Mouse (Mus musculus): ENCODE measurements around the gene Rreb1. TPM values are rescaled to one million over a fixed set of nuclear protein-coding genes. Genes with fewer than 3 reads are reported as not detected.

Gene Rreb1
- total and polyA plus RNA-seq, 2 experiments from 2014 or later, result 8.7 to 21.2 TPM

DNA sequence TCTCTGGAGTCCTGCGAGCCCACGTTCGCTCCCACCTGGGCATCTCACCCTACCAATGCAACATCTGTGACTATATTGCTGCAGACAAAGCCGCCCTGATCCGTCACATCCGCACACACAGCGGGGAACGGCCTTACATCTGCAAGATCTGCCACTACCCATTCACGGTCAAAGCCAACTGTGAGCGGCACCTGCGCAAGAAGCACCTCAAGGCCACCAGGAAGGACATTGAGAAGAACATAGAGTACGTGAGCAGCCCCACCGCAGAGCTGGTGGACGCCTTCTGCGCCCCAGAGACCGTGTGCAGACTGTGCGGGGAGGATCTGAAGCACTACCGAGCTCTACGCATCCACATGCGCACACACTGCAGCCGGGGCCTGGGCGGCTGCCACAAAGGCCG is 152.4 kb downstream of the Rreb1 start:
- Histone ChIP-seq H3K27ac (ENCODE audit: low read depth) (no peak overlapping the region), H3K4me2 (ENCODE audit: low read depth, low read length) (no peak overlapping the region), H3K9me3 (replicated peaks; ENCODE audit: control insufficient read depth, low read length) (no peaks in the 10 kb centered on the region), H3K4me1 (ENCODE audit: control insufficient read depth, insufficient read depth) (peaks cover 16% of the 10 kb centered on the region), H3K36me3 (replicated peaks; ENCODE audit: control insufficient read depth, insufficient read depth, low read length) (peaks cover 86% of the 10 kb centered on the region), H3K9ac (replicated peaks; ENCODE audit: low read depth, low read length) (no peak overlapping the region), H3K4me3 (ENCODE audit: low read depth, low read length) (no peak overlapping the region), H3K27me3 (ENCODE audit: control insufficient read depth, insufficient read depth, low read length) (no peaks in the 10 kb centered on the region)
- DNase-seq (ENCODE audit: low spot score) (no peak), ATAC-seq (ENCODE audit: insufficient read depth, low read depth) (no peak)
- TF ChIP-seq CTCF (IDR thresholded peaks at IDR 0.05; ENCODE audit: low read depth) (no peak), EP300 (IDR thresholded peaks at IDR 0.05; ENCODE audit: low read depth) (no peak)
- WGBS, result 95% methylated on average over 23 of the region's 23 CpGs

DNA sequence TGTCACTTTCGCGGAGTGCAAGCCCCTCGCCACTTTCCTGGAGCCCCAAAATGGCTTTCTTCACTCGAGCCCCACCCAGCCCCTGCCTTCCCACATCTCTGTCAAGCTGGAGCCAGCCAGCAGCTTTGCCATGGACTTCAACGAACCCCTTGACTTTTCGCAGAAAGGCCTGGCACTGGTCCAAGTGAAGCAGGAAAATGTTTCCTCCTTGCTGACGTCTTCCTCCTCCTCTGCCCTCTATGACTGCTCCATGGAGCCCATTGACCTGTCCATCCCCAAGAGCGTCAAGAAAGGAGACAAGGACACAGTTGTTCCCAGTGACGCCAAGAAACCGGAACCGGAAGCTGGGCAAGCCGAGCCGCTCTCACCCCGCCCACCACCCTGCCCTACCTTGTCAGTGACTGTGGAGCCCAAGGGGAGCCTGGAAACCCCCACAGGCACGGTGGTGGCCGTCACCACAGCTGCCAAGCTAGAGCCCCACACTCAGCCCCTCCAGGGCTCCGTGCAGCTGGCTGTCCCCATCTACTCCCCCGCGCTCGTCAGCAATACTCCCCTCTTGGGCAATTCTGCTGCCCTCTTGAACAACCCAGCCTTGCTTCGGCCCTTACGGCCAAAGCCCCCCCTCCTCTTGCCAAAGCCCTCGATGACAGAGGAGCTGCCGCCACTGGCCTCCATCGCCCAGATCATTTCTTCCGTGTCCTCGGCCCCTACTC is 153.2 kb downstream of the Rreb1 start:
- DNase-seq (ENCODE audit: low spot score) (no peak), ATAC-seq (ENCODE audit: insufficient read depth, low read depth) (no peak)
- Histone ChIP-seq H3K27me3 (ENCODE audit: control insufficient read depth, insufficient read depth, low read length) (no peaks in the 10 kb centered on the region), H3K9me3 (replicated peaks; ENCODE audit: control insufficient read depth, low read length) (no peaks in the 10 kb centered on the region), H3K4me1 (ENCODE audit: control insufficient read depth, insufficient read depth) (peaks cover 10% of the 10 kb centered on the region), H3K4me3 (ENCODE audit: low read depth, low read length) (no peak overlapping the region), H3K9ac (replicated peaks; ENCODE audit: low read depth, low read length) (no peak overlapping the region), H3K27ac (ENCODE audit: low read depth) (no peak overlapping the region), H3K36me3 (replicated peaks; ENCODE audit: control insufficient read depth, insufficient read depth, low read length) (peaks cover 84% of the 10 kb centered on the region), H3K4me2 (ENCODE audit: low read depth, low read length) (no peak overlapping the region)
- WGBS, result 72% methylated on average over 27 of the region's 27 CpGs
- TF ChIP-seq EP300 (IDR thresholded peaks at IDR 0.05; ENCODE audit: low read depth), result no peak

DNA sequence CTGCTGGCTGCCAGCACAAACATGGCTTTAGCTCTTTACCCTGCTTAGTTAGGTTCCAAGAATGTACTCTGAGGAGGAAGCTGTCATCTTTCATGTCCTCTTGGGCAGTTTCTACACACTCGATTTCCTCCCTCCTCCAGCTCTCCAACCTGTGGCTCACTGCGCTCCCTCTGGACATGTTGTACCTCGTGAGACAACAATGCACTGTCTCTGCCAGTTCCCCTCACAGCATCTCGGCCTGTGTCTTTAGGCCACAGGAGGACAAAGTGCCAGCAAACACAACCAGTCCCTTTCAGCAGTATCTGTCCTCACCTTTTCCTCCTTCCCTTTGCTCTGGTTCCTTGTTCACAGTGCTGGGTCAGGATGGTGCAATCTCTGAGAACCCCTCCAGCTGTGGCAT is 155.9 kb downstream of the Rreb1 start:
- 52% methylated on average over 4 of the region's 4 CpGs for WGBS
- Histone ChIP-seq H3K4me3 (ENCODE audit: low read depth, low read length) (no peak overlapping the region), H3K4me1 (ENCODE audit: control insufficient read depth, insufficient read depth) (peaks cover 7% of the 10 kb centered on the region), H3K36me3 (replicated peaks; ENCODE audit: control insufficient read depth, insufficient read depth, low read length) (peaks cover 72% of the 10 kb centered on the region), H3K9me3 (replicated peaks; ENCODE audit: control insufficient read depth, low read length) (no peaks in the 10 kb centered on the region), H3K27ac (ENCODE audit: low read depth) (peak overlapping the region; percentile 81), H3K4me2 (ENCODE audit: low read depth, low read length) (no peak overlapping the region), H3K27me3 (ENCODE audit: control insufficient read depth, insufficient read depth, low read length) (no peaks in the 10 kb centered on the region), H3K9ac (replicated peaks; ENCODE audit: low read depth, low read length) (no peak overlapping the region)
- DNase-seq (ENCODE audit: low spot score) (peak; percentile 26), ATAC-seq (ENCODE audit: insufficient read depth, low read depth) (no peak)
- TF ChIP-seq EP300 (IDR thresholded peaks at IDR 0.05; ENCODE audit: low read depth) (no peak), CTCF (IDR thresholded peaks at IDR 0.05; ENCODE audit: low read depth) (peak; percentile 23; the same call in 1 of the 2 replicates)

DNA sequence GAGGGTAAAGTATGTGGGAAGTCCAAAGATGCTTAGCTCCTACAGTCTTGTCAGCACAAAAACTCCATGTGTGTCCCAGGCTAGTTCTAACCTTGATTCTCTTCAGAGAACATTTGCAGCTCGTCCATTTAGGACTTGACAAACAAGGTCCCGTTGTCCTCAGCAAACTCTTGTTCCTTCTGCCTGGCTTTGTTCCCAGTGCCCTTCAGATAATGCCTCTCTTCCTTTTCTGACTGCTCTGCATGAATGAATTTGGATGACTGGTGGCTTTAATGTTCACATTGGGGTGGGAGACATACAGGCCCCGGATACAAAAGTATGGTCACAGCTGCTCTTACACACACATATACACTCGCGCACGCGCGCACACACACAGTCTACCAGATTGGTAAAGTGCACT is 156.7 kb downstream of the Rreb1 start:
- Histone ChIP-seq H3K4me1 (ENCODE audit: control insufficient read depth, insufficient read depth) (peaks cover 7% of the 10 kb centered on the region), H3K27ac (ENCODE audit: low read depth) (peak overlapping the region; percentile 81), H3K4me2 (ENCODE audit: low read depth, low read length) (no peak overlapping the region), H3K27me3 (ENCODE audit: control insufficient read depth, insufficient read depth, low read length) (no peaks in the 10 kb centered on the region), H3K9ac (replicated peaks; ENCODE audit: low read depth, low read length) (no peak overlapping the region), H3K9me3 (replicated peaks; ENCODE audit: control insufficient read depth, low read length) (no peaks in the 10 kb centered on the region), H3K4me3 (ENCODE audit: low read depth, low read length) (no peak overlapping the region), H3K36me3 (replicated peaks; ENCODE audit: control insufficient read depth, insufficient read depth, low read length) (peaks cover 68% of the 10 kb centered on the region)
- TF ChIP-seq EP300 (IDR thresholded peaks at IDR 0.05; ENCODE audit: low read depth) (0 out of 2 replicates have a peak, but pooled peaks have one; percentile 27), CTCF (IDR thresholded peaks at IDR 0.05; ENCODE audit: low read depth) (no peak)
- DNase-seq (ENCODE audit: low spot score) (peak; percentile 84), ATAC-seq (ENCODE audit: insufficient read depth, low read depth) (peak; percentile 74)
- 56% methylated on average over 8 of the region's 8 CpGs for WGBS

DNA sequence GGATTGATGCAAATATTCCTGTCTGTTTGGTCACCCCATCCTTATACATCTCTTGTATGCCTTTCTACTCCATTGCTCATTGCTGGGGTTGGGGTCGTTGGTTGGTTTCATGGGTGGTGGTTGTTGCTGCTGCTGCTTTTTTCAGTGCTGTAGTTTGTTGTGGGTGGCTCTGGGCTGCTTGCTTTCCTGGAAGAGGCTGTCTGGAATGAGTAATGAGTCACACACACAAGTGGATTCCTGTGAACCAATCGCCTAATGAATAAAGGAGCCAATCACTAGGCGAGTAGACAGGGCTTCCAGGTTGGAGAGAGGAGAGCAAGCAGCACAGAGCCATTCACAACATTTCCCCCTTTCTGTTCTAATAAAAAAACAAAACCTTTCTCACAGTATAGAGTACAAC is 158.2 kb downstream of the Rreb1 start:
- Histone ChIP-seq H3K36me3 (replicated peaks; ENCODE audit: control insufficient read depth, insufficient read depth, low read length) (peaks cover 55% of the 10 kb centered on the region), H3K4me3 (ENCODE audit: low read depth, low read length) (no peak overlapping the region), H3K27ac (ENCODE audit: low read depth) (no peak overlapping the region), H3K9me3 (replicated peaks; ENCODE audit: control insufficient read depth, low read length) (no peaks in the 10 kb centered on the region), H3K4me1 (ENCODE audit: control insufficient read depth, insufficient read depth) (peaks cover 7% of the 10 kb centered on the region), H3K4me2 (ENCODE audit: low read depth, low read length) (no peak overlapping the region), H3K9ac (replicated peaks; ENCODE audit: low read depth, low read length) (no peak overlapping the region), H3K27me3 (ENCODE audit: control insufficient read depth, insufficient read depth, low read length) (no peaks in the 10 kb centered on the region)
- ATAC-seq (ENCODE audit: insufficient read depth, low read depth) (no peak), DNase-seq (ENCODE audit: low spot score) (no peak)
- TF ChIP-seq EP300 (IDR thresholded peaks at IDR 0.05; ENCODE audit: low read depth), result no peak
- TF ChIP-seq CTCF (IDR thresholded peaks at IDR 0.05; ENCODE audit: low read depth), result no peak
- 81% methylated on average over 3 of the region's 3 CpGs for WGBS

DNA sequence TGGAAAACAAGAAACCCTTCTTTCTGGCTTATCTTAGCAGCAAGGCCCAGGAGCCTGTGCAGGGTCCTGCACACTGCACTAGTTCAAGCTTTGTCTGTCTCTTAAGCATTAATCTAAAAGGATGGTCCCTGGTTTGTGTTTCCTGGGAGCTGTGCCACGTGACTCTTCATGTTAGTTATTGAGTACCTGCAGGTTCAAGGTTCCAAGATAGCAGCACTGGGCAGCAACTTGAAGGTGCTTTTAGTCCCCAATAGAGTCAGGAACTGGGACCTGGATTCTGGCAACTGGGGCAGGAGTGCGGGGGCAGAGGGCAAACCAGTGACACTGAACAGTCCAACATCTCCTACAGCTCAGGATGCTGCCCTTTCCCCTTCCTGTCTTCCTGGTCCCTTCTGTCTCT is 162.0 kb downstream of the Rreb1 start:
- Histone ChIP-seq H3K9ac (replicated peaks; ENCODE audit: low read depth, low read length) (no peak overlapping the region), H3K4me3 (ENCODE audit: low read depth, low read length) (no peak overlapping the region), H3K36me3 (replicated peaks; ENCODE audit: control insufficient read depth, insufficient read depth, low read length) (peaks cover 33% of the 10 kb centered on the region), H3K9me3 (replicated peaks; ENCODE audit: control insufficient read depth, low read length) (no peaks in the 10 kb centered on the region), H3K4me2 (ENCODE audit: low read depth, low read length) (no peak overlapping the region), H3K27me3 (ENCODE audit: control insufficient read depth, insufficient read depth, low read length) (no peaks in the 10 kb centered on the region), H3K27ac (ENCODE audit: low read depth) (no peak overlapping the region), H3K4me1 (ENCODE audit: control insufficient read depth, insufficient read depth) (no peaks in the 10 kb centered on the region)
- TF ChIP-seq CTCF (IDR thresholded peaks at IDR 0.05; ENCODE audit: low read depth) (no peak), EP300 (IDR thresholded peaks at IDR 0.05; ENCODE audit: low read depth) (no peak)
- 72% methylated on average over 2 of the region's 2 CpGs for WGBS
- DNase-seq (ENCODE audit: low spot score), result no peak
- ATAC-seq (ENCODE audit: insufficient read depth, low read depth), result no peak

Data from heart, postnatal 0 days (tissue).